Mouse (Mus musculus) liver, embryonic 12.5 days (tissue): ENCODE measurements at regions not wholly inside any gene's neighbourhood (a gene's known extent, or its start where the extent isn't known, plus 50 kb on each side); places are given as distances from the start of the nearest gene placed in this dataset.

Experiments
- ATAC-seq: fragments of 200-750 bp; cut with Nextera tagmentation; 2 replicates; pipeline ENCODE4 v1.8.0; 2017; ENCODE audit warnings: moderate number of reproducible peaks, mild to moderate bottlenecking, moderate library complexity
- H3K27ac ChIP-seq: fragments of 300-500 bp; sonication (generic); 2 replicates; pipeline ENCODE4 v1.5.1; 2016; ENCODE audit warnings: mild to moderate bottlenecking
- H3K27me3 ChIP-seq: fragments of 300-500 bp; sonication (generic); replicated peaks from 2 replicates; pipeline ENCODE4 v1.6.1; 2016; ENCODE audit warnings: mild to moderate bottlenecking, moderate library complexity
- H3K36me3 ChIP-seq: fragments of 300-500 bp; sonication (generic); 2 replicates; pipeline ENCODE4 v1.6.1; 2016; ENCODE audit warnings: mild to moderate bottlenecking, moderate library complexity
- H3K4me1 ChIP-seq: fragments of 300-500 bp; sonication (generic); 2 replicates; pipeline ENCODE4 v1.6.1; 2016
- H3K4me2 ChIP-seq: fragments of 300-500 bp; sonication (generic); 2 replicates; pipeline ENCODE4 v1.6.1; 2016; ENCODE audit warnings: mild to moderate bottlenecking, moderate library complexity
- H3K4me3 ChIP-seq: fragments of 300-500 bp; sonication (generic); 2 replicates; pipeline ENCODE4 v1.5.1; 2016; ENCODE audit warnings: mild to moderate bottlenecking, moderate library complexity
- H3K9ac ChIP-seq: fragments of 300-500 bp; sonication (generic); 2 replicates; pipeline ENCODE4 v1.6.1; 2016; ENCODE audit warnings: mild to moderate bottlenecking, moderate library complexity
- H3K9me3 ChIP-seq: fragments of 300-500 bp; sonication (generic); replicated peaks from 2 replicates; pipeline ENCODE4 v1.6.1; 2016; ENCODE audit warnings: mild to moderate bottlenecking, moderate library complexity
- WGBS: fragments of 180-500 bp; shearing (Covaris S2); methylation state at CpG from one replicate; pipeline ENCODE4 v1.1.7; 2016; ENCODE audit not compliant: insufficient replicate concordance; 5-methylcytosine and 5-hydroxymethylcytosine counted together

DNA sequence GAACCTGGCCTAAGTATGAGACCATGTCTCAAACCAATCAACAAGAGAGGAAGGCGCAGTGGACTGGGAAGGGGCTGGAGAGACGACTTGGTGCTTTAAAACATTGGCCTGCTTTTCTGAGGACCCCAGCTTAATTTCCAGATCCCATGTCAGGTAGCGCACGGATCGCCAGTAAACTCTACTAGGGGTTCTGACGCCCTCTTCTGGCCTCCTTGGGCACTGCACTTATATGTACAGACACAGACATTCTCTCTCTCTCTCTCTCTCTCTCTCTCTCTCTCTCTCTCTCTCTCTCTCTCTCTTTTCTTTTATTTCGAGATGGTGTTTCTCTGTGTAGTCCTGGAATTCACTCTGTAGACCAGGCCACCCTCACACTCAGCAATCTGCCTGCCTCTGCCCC lies 60.0 kb upstream of the Zfp217 start:
- H3K4me1 ChIP-seq = peaks cover 29% of the 10 kb centered on the region
- WGBS = 57% methylated on average over 7 of the region's 7 CpGs
- ATAC-seq = no peak

DNA sequence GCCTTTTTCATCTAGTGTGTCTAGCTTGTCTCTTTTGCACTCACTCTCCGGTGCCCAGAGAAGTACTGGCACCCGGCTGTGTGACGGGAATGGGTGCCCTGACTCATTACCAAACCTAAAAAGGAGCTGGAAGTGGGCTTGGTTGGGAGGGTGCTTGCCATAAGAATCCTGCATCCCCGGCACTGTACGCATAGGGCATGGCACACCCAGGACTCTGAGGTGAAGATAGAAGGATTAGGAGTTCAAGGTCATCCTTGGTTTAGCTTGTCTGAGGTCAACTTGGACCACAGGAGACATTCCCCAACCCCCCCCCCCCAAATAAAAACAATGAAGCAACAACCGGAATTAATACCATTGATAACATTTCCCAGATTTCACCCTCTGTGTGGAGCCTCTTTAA lies 59.5 kb upstream of the Zfp217 start:
- peaks cover 32% of the 10 kb centered on the region for H3K4me1 ChIP-seq
- H3K9me3 ChIP-seq = no peaks in the 10 kb centered on the region
- no peaks in the 10 kb centered on the region for H3K27me3 ChIP-seq
- H3K9ac ChIP-seq = no peak overlapping the region
- no peaks in the 10 kb centered on the region for H3K36me3 ChIP-seq
- WGBS = 79% methylated on average over 6 of the region's 6 CpGs
- no peak overlapping the region for H3K27ac ChIP-seq
- H3K4me3 ChIP-seq = no peak overlapping the region
- ATAC-seq = no peak
- peak overlapping the region; percentile 91; the same call in 1 of the 2 replicates for H3K4me2 ChIP-seq

More for the DNA sequence above, 60.0 kb upstream of the Zfp217 start:
- no peaks in the 10 kb centered on the region for H3K27me3 ChIP-seq
- no peak overlapping the region for H3K9ac ChIP-seq
- H3K9me3 ChIP-seq = no peaks in the 10 kb centered on the region
- no peak overlapping the region for H3K27ac ChIP-seq
- no peaks in the 10 kb centered on the region for H3K36me3 ChIP-seq
- no peak overlapping the region for H3K4me2 ChIP-seq
- no peak overlapping the region for H3K4me3 ChIP-seq

DNA sequence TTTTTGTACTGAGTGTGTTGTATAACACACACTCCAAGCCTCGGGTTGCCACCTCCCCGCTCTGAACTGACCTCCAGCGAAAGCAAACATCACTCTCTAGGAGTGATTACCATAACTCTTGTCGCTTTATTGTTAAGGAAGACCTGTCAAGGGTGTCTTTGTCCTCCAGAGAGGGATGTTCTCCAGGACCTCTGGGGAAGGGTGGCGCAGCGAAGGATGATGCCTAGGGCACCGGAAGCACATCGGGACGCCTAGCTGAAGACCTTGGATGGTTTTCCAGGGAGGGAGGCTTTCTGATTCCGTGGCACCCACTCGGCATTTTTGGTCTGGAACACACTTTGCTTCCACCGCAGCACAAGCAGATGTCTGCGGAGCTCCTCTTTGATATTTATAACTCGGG lies 59.0 kb upstream of the Zfp217 start:
- 51% methylated on average over 14 of the region's 14 CpGs for WGBS
- no peak for ATAC-seq
- H3K4me1 ChIP-seq = peaks cover 38% of the 10 kb centered on the region
- no peaks in the 10 kb centered on the region for H3K27me3 ChIP-seq
- H3K27ac ChIP-seq = peak overlapping the region; percentile 87
- H3K9me3 ChIP-seq = no peaks in the 10 kb centered on the region
- peak overlapping the region; percentile 61; the same call in 1 of the 2 replicates for H3K4me3 ChIP-seq
- no peaks in the 10 kb centered on the region for H3K36me3 ChIP-seq
- 0 out of 2 replicates have a peak overlapping the region, but pooled peaks have one; percentile 40 for H3K9ac ChIP-seq
- peak overlapping the region; percentile 91 for H3K4me2 ChIP-seq

DNA sequence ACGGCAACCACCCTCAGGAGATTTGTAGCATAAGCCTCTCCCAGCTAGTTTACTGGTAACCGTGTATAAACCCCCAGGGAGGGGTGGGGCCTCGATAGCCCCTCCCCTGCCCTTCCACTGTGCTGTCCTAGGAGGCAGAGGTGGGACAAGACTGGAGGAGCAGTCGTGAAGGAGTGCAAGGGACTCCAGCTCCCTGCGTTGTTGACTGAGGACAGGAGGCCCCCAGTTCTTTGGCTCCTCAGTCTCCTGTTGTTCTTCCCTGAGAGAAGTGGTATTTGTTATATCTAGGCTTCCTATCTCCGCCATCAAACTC lies 58.5 kb upstream of the Zfp217 start:
- peaks cover 42% of the 10 kb centered on the region for H3K4me1 ChIP-seq
- peak overlapping the region; percentile 91 for H3K4me2 ChIP-seq
- H3K9ac ChIP-seq = peak overlapping the region; percentile 40; the same call in 1 of the 2 replicates
- H3K27me3 ChIP-seq = no peaks in the 10 kb centered on the region
- no peaks in the 10 kb centered on the region for H3K36me3 ChIP-seq
- H3K9me3 ChIP-seq = no peaks in the 10 kb centered on the region
- peak overlapping the region; percentile 87 for H3K27ac ChIP-seq
- ATAC-seq = peak; percentile 50
- H3K4me3 ChIP-seq = peak overlapping the region; percentile 61
- WGBS = 9% methylated on average over 6 of the region's 6 CpGs

DNA sequence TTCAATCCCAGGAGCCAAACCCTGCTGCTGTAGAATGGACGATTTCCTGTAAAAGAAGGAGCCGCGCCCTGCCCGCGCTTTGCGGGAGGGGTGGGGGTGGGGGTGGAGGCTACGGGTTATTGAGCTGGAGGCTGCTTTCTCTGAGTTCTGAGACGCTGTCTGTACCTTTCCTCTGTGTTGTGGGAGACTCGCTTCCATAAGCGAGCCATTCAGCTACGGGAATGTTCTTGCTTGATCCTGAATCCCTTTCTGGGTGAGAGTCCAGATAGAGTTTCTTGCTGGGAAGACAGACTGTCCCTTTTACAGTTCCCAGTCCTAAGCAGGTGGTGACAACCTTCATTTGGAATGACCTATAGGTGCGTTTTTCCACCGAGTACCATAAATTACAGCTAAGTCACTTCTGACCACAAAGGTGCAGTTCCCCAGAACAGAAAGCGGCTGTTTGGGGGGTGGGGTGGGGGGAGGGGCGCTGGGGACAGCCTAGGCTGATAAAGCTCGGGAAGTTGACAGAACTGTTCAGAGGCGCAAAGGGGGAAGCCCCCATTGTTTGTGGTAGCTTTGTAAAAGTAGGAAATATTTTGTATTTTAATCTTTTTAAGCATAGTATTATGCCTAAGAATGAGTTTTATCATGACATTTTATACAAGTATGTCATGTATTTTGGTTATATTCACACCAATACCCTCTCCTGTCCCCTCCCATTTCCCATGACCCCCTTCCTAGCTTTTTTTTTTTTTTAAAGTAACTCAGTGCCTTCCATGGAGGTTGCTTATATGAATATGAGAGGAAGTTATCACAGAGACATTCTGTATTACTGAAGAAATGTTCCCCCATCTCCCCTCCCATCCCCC lies 57.9 kb upstream of the Zfp217 start:
- ATAC-seq = peak; percentile 61
- peak overlapping the region; percentile 75 for H3K9ac ChIP-seq
- WGBS = under 1% methylated on average over 17 of the region's 17 CpGs

DNA sequence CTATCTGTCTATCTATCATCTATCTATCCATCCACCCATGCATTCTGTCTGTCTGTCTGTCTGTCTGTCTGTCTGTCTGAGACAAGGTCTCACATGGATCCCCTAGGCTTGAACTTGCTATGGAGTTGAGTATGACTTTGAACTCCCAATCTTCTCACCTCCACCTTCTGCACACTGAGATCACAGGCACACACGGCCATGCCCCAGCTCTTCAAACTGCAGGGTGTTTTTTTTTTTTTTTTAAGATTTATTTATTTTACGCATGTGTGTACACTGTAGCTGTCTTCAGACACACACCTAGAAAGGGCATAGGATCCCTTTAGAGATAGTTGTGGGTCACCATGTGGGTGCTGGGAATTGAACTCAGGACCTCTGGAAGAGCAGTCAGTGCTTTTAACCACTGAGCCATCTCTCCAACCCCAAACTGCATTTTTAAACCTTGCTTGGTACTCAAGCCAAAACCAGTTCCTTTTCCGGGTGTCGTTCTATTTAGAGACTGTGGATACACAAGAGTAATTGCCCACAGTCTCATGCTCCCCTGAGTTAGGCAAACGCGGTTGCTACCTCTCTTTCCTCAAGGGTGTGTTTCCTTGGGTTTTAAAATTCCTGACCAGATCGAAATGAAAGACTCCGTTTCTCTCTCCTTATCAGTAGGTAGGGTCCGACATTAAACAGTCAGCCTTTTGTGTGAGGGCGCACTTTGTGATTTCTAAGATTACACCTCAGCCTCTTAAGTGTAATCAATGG lies 57.0 kb upstream of the Zfp217 start:
- H3K9ac ChIP-seq = peak overlapping the region; percentile 75
- no peaks in the 10 kb centered on the region for H3K36me3 ChIP-seq
- H3K27me3 ChIP-seq = no peaks in the 10 kb centered on the region
- 10% methylated on average over 10 of the region's 10 CpGs for WGBS
- H3K4me1 ChIP-seq = peaks cover 46% of the 10 kb centered on the region
- H3K27ac ChIP-seq = peak overlapping the region; percentile 87
- H3K4me2 ChIP-seq = peak overlapping the region; percentile 91
- no peaks in the 10 kb centered on the region for H3K9me3 ChIP-seq
- ATAC-seq = no peak
- peak overlapping the region; percentile 61 for H3K4me3 ChIP-seq

More for the DNA sequence above, 57.9 kb upstream of the Zfp217 start:
- H3K9me3 ChIP-seq = no peaks in the 10 kb centered on the region
- H3K4me3 ChIP-seq = peak overlapping the region; percentile 61
- no peaks in the 10 kb centered on the region for H3K36me3 ChIP-seq
- H3K4me2 ChIP-seq = peak overlapping the region; percentile 91
- H3K27me3 ChIP-seq = no peaks in the 10 kb centered on the region
- H3K27ac ChIP-seq = peak overlapping the region; percentile 87
- peaks cover 46% of the 10 kb centered on the region for H3K4me1 ChIP-seq

DNA sequence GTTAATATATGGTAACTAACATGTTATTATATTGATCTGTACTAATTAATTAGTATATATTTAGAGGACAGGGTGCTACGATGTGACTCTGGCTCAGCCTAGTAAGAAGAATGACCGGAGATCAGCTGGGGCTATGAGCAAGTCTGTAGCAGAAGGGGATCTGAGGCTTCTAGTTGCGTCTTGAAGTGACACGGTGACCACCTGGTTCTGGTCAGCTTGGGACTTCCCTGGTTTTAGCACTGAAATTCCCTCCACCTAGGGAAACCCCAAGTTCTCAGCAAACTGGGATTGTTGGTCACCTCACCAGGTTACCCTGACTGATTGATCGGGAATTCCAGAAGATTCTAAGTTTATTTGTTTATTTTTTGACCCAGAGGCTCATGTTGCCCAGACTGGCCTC lies 55.6 kb upstream of the Zfp217 start:
- H3K4me1 ChIP-seq = peaks cover 46% of the 10 kb centered on the region
- no peak overlapping the region for H3K4me3 ChIP-seq
- no peak overlapping the region for H3K27ac ChIP-seq
- no peak overlapping the region for H3K9ac ChIP-seq
- 88% methylated on average over 5 of the region's 5 CpGs for WGBS
- no peaks in the 10 kb centered on the region for H3K9me3 ChIP-seq
- H3K36me3 ChIP-seq = no peaks in the 10 kb centered on the region
- H3K27me3 ChIP-seq = no peaks in the 10 kb centered on the region
- ATAC-seq = no peak
- no peak overlapping the region for H3K4me2 ChIP-seq

DNA sequence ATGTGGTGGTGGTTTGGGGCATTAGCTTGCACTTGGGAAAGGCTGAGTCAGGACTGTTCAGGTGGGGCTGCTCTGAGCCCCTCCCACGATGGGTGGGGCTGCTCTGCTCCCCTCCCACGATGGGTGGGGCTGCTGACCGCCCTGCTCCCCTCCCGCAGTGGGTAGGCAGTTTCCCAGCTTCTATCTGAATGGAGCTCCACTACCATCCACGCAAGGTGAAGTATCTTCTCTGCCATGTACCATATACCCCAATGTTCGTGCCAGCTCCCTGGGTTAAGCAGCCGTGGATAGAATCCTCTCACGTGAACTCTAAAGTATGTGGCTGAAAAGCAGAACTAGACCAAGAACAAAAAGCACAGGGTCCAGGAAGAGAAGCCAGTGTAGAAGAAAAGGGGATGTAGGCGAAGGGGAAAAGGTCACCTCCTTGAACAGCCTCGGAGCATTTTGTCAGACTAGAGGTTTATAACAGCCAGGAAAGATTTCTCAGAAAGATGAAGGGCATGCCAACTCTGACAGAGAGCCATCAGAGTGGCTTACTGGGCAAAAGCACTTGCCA lies 54.0 kb upstream of the Zfp217 start:
- no peaks in the 10 kb centered on the region for H3K36me3 ChIP-seq
- no peaks in the 10 kb centered on the region for H3K27me3 ChIP-seq
- peak overlapping the region; percentile 71 for H3K27ac ChIP-seq
- peak overlapping the region; percentile 26; the same call in 1 of the 2 replicates for H3K4me3 ChIP-seq
- peak overlapping the region; percentile 51 for H3K4me2 ChIP-seq
- 26% methylated on average over 10 of the region's 10 CpGs for WGBS
- no peaks in the 10 kb centered on the region for H3K9me3 ChIP-seq
- peaks cover 41% of the 10 kb centered on the region for H3K4me1 ChIP-seq
- H3K9ac ChIP-seq = peak overlapping the region; percentile 45
- ATAC-seq = peak; percentile 96
